Mouse (Mus musculus): ENCODE measurements around the gene Pak4.

DNA sequence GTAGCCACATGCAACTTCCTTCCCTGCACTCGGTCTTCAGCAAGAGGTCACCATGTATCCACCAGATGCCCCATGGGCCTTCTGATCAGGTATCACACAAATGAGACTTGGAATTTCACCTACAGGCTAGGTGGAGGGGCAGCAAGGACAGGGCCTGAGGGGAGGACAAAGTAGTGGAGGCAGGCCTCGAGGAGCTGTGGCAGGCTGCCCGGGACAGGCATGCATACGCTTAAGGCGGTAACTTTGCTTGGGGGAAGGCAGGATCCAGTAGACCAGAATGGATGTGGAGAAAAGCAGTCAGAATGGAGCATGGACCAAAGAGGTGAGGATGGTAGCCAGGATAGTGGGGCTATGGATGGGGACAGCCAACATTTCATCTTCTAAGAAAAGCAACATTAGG is 18.2 kb downstream of the Pak4 start:
- TF ChIP-seq POLR2A (IDR thresholded peaks at IDR 0.05; ENCODE audit: control insufficient read depth, extremely low read depth, insufficient read depth, low read length, poor library complexity), result no peak
- TF ChIP-seq CTCF (IDR thresholded peaks at IDR 0.05; ENCODE audit: borderline replicate concordance, control insufficient read depth, extremely low read depth, insufficient read depth, low read length, poor library complexity), result no peak

Measured in thymus, adult 2 months (tissue).